Mouse (Mus musculus) small intestine, adult 2 months (tissue): ENCODE results near the gene Ttc7. TPM values are rescaled to one million over a fixed set of nuclear protein-coding genes. Genes with fewer than 3 reads are reported as not detected.

Experiments
- H3K27ac ChIP-seq: fragments of 200-500 bp; 2 replicates; pipeline ENCODE4 v1.5.1; 2012; ENCODE audit warnings: low read depth, low read length, control low read depth, inconsistent platforms; ENCODE audit not compliant: insufficient read depth
- H3K27me3 ChIP-seq: fragments of 200-500 bp; 2 replicates; pipeline ENCODE4 v1.6.1; 2012; ENCODE audit warnings: mild to moderate bottlenecking, moderate library complexity, low read length, inconsistent platforms; ENCODE audit not compliant: control insufficient read depth, insufficient read depth
- H3K36me3 ChIP-seq: fragments of 200-500 bp; 2 replicates; pipeline ENCODE4 v1.6.1; 2012; ENCODE audit warnings: mild to moderate bottlenecking, low read length, control low read depth, inconsistent platforms; ENCODE audit not compliant: control insufficient read depth, insufficient read depth
- H3K4me1 ChIP-seq: fragments of 200-500 bp; 2 replicates; pipeline ENCODE4 v1.6.1; 2012; ENCODE audit warnings: low read length, inconsistent platforms, mixed read lengths; ENCODE audit not compliant: control insufficient read depth, insufficient read depth, insufficient read length
- H3K4me3 ChIP-seq: fragments of 200-500 bp; 2 replicates; pipeline ENCODE4 v1.5.1; 2012; ENCODE audit warnings: low read depth, mild to moderate bottlenecking, control low read depth, inconsistent platforms, low read length, moderate library complexity
- CTCF ChIP-seq: fragments of 200-500 bp; IDR thresholded peaks from 2 replicates; pipeline ENCODE4 v1.5.1; 2012; ENCODE audit warnings: low read depth, mild to moderate bottlenecking, control low read depth, inconsistent platforms, low read length, moderate library complexity, mixed read lengths; ENCODE audit not compliant: insufficient replicate concordance, insufficient read length; ENCODE audit errors: extremely low read depth
- POLR2A ChIP-seq: fragments of 200-500 bp; IDR thresholded peaks from 2 replicates; pipeline ENCODE4 v1.6.1; 2012; ENCODE audit warnings: low read depth, mild to moderate bottlenecking, control low read depth, inconsistent platforms, low read length, moderate library complexity
- WGBS: fragments of 180-500 bp; shearing (Covaris S2); methylation state at CpG from one replicate; pipeline ENCODE4 v1.1.7; 2018; 5-methylcytosine and 5-hydroxymethylcytosine counted together
- polyA plus RNA-seq: library from polyadenylated mRNA; depleted of rRNA; stranded (reverse); fragments of >200 nt; gene quantifications from 2 replicates; pipeline ENCODE4 v1.2.3, GENCODE M21; 2012

Gene Ttc7
- polyA plus RNA-seq, 1 experiment = 289 TPM

DNA sequence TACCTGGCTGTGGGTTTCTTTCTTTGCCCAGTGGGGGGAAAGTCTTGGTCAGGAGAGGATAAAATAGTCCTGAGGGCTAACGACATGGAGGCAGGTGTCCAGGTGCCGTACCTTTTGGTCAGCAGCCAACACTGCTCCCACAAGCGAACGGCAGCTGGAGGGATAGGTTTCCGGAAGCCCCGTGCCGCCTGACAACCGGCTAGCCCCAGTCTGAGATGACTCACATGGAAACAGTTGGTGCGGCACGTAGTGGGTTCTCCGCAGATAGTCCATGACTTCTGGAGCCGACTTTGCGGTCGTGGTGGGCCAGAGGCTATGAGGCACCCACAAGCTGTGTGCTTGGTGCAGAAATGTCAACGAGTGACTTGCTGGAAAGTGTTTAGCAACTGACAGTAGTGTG lies 81.4 kb downstream of the Ttc7 start:
- H3K27me3 ChIP-seq = no peaks in the 10 kb centered on the region
- 0 out of 2 replicates have a peak, but pooled peaks cover 3% of the 10 kb centered on the region for H3K4me1 ChIP-seq
- TF ChIP-seq CTCF (no peak), POLR2A (no peak)
- 51% methylated on average over 15 of the region's 15 CpGs for WGBS
- H3K27ac ChIP-seq = no peak overlapping the region
- H3K36me3 ChIP-seq = peaks cover 59% of the 10 kb centered on the region
- H3K4me3 ChIP-seq = no peak overlapping the region

DNA sequence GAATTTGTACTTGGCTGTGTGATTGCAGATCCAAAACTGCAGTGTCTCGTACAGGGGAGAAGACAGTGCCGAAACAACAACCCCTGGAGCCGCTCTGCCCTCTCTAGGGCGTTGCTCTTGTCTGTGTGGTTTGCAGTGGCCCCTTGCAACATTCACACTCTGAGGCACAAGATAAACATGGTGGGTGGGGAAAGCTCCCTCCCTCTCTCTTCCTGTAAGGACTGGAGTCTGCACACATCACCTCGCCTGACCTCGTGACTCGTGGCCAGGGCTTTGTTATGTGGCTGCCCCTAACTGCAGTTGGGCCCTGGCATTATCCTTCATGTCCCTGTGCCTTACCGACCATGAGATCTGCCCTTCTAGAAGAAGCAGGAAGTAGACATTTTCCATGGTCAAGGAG lies 82.6 kb downstream of the Ttc7 start:
- peaks cover 50% of the 10 kb centered on the region for H3K36me3 ChIP-seq
- 0 out of 2 replicates have a peak, but pooled peaks cover 3% of the 10 kb centered on the region for H3K4me1 ChIP-seq
- WGBS = 63% methylated on average over 8 of the region's 8 CpGs
- TF ChIP-seq POLR2A (no peak), CTCF (no peak)
- H3K27ac ChIP-seq = no peak overlapping the region
- H3K27me3 ChIP-seq = no peaks in the 10 kb centered on the region
- no peak overlapping the region for H3K4me3 ChIP-seq

- no peaks in the 10 kb centered on the region for H3K27me3 ChIP-seq
- 54% methylated on average over 2 of the region's 2 CpGs for WGBS
- no peak overlapping the region for H3K27ac ChIP-seq
- TF ChIP-seq CTCF (no peak), POLR2A (no peak)
- peaks cover 49% of the 10 kb centered on the region for H3K36me3 ChIP-seq
- no peak overlapping the region for H3K4me3 ChIP-seq
- 0 out of 2 replicates have a peak, but pooled peaks cover 3% of the 10 kb centered on the region for H3K4me1 ChIP-seq
Observed at GRCm38 (mm10) chr17:87366520-87366919, 83.8 kb downstream of the Ttc7 start.

- Histone ChIP-seq H3K36me3 (peaks cover 44% of the 10 kb centered on the region), H3K27ac (no peak overlapping the region), H3K4me1 (0 out of 2 replicates have a peak, but pooled peaks cover 3% of the 10 kb centered on the region), H3K27me3 (no peaks in the 10 kb centered on the region), H3K4me3 (no peak overlapping the region)
- 47% methylated on average over 4 of the region's 4 CpGs for WGBS
- TF ChIP-seq CTCF (no peak), POLR2A (no peak)
Observed at GRCm38 (mm10) chr17:87367228-87367627, 84.5 kb downstream of the Ttc7 start.

DNA sequence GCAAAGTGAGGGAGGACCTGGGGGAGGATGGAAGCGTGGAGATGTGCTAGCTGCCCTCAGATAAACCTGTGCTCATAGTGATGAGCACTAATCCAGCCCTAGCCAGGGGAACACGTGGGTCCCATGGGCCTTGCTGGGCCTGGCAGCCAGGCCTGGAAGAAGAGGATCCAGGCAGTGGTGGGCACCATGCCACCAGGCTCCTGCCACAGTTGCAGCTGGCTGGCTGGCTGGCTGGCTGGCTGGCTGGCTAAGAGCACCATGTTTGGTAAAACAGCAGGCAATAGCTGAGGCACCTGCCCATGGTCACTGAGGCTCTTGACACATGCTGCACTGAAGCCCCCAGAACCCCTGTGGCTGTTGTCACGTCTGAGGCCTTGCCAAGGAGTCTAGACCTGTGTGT lies 85.0 kb downstream of the Ttc7 start:
- Histone ChIP-seq H3K36me3 (peaks cover 40% of the 10 kb centered on the region), H3K4me1 (0 out of 2 replicates have a peak, but pooled peaks cover 3% of the 10 kb centered on the region), H3K27me3 (no peaks in the 10 kb centered on the region), H3K27ac (no peak overlapping the region), H3K4me3 (no peak overlapping the region)
- WGBS = 71% methylated on average over 3 of the region's 3 CpGs
- TF ChIP-seq CTCF = no peak
- no peak for TF ChIP-seq POLR2A

GRCm38 (mm10) chr17:87368481-87368880 lies 85.8 kb downstream of the Ttc7 start:
- WGBS = 94% methylated on average over 10 of the region's 10 CpGs
- Histone ChIP-seq H3K27me3 (no peaks in the 10 kb centered on the region), H3K27ac (no peak overlapping the region), H3K4me3 (no peak overlapping the region), H3K4me1 (0 out of 2 replicates have a peak, but pooled peaks cover 3% of the 10 kb centered on the region), H3K36me3 (peaks cover 37% of the 10 kb centered on the region)
- no peak for TF ChIP-seq CTCF
- TF ChIP-seq POLR2A = no peak

DNA sequence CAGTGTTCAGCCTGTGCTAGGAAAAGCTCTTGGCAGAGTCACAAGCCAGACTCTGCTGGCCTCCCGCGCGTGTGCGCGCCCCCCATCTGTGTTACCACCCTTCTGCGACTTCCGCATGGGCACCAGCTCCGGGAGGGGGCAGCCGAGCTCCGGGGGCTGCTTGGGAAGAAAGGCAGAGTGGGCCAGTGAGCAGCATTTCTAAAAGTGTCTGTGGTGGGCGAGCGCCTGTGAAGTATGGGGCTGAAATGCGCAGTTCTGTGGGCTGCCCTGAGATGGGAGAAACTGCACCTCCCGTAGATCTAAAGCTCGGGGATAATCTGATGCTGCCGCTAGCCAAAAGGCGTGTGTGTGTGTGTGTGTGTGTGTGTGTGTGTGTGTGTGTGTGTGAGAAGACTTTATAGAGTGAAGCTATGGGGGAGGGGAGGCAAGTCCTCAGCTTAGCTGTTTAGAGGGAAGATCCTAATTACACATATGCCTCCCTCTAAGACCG lies 86.6 kb downstream of the Ttc7 start:
- peaks cover 33% of the 10 kb centered on the region for H3K36me3 ChIP-seq
- H3K4me3 ChIP-seq = no peak overlapping the region
- H3K27me3 ChIP-seq = no peaks in the 10 kb centered on the region
- 89% methylated on average over 18 of the region's 18 CpGs for WGBS
- TF ChIP-seq CTCF (no peak), POLR2A (no peak)
- H3K4me1 ChIP-seq = 0 out of 2 replicates have a peak, but pooled peaks cover 3% of the 10 kb centered on the region
- no peak overlapping the region for H3K27ac ChIP-seq

DNA sequence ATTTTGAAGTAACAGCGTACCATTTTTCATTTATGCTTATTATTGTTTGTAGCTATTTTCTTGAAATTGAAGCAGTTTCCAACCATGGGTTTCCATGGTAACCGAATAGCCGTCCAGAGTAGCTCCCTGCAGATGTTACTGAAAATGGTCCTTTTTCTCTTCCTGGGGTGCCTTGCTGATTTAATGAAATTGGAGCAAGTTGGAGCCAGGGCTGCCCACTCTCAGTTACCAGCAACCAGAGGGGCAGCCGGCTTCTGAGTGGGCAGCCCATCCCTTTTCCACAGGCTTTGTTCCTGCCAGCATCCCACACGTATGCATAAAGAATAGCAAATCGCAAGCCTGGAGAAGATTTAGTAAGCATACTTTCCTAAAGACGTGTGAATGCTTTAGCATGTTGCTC lies 89.5 kb downstream of the Ttc7 start:
- Histone ChIP-seq H3K36me3 (peaks cover 25% of the 10 kb centered on the region), H3K27ac (no peak overlapping the region), H3K4me1 (peaks cover 9% of the 10 kb centered on the region), H3K4me3 (no peak overlapping the region), H3K27me3 (no peaks in the 10 kb centered on the region)
- WGBS = 88% methylated on average over 7 of the region's 7 CpGs
- TF ChIP-seq CTCF (no peak), POLR2A (no peak)
